In the genomic region with DNA sequence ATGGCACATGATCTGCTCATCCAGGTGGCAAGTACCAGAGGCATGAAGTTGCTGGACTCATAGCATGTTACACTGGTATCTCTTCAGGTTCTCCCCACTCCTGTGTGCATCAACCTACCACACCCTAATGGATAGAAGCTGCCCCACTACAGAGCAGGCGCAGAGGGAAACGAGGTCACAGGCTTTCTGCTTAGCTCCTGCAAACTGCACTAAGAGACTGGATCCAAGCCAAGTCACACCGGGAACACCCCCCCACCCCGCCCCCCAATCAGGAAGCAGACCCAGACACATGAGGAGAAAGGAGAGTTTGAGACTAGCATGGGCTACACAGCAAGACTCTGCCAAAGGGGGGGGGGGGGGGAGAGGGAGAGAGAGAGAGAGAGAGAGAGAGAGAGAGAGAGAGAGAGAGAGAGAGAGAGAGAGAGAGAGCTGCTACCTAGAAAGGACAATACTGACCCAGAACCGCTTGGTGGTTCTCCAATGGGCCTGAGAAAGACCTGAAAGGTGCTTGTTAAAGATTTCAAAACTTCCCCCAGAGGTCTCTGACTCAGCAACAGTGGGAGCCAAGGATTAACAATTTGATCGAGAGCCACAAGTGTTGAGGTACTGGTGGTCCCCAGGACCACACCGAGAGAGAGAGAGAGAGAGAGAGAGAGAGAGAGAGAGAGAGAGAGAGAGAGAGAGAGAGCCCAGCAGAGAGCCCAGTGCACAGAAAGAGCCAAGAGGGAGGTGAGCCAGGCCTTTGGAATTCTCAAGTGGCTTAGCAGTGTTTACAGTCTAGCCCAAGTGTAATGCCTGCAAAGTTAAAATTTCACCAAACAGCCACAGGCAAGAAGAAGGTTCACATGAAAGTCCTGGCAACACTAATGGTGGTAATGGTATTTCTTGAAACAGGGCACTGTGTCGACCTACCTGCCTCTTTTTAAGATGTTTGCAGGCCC, we compare ENCODE assay signal across 12 mouse cellular contexts.
DNase-seq lines count a peak whose midpoint lies in the region; ATAC-seq and TF ChIP-seq lines count a peak whose summit lies in the region.
"Had no signal": no experiment of that assay in that cellular context is flagged by ENCODE, and none has a peak within 500 bp of the region (broad histone marks: within the 10 kb centered on the region; RNA-seq: fewer than 3 reads in every experiment).

No protein-coding gene starts in this region.

- H3K4me3 ChIP-seq in forebrain, embryonic 10.5 days: no peak overlapping the region
- no peak overlapping the region for H3K4me3 ChIP-seq in forebrain, embryonic 16.5 days (replicated peaks; ENCODE audit: low read length)
- H3K4me3 ChIP-seq in heart, postnatal 0 days (ENCODE audit: low read depth, low read length): no peak overlapping the region
- H3K4me3 ChIP-seq in liver, postnatal 0 days (ENCODE audit: low read depth, low read length): no peak overlapping the region
- H3K4me3 ChIP-seq: embryonic facial prominence, embryonic 13.5 days; hindbrain, embryonic 15.5 days; liver, embryonic 13.5 days; neural tube, embryonic 12.5 days had no signal

- H3K27ac ChIP-seq in forebrain, embryonic 10.5 days: peak overlapping the region; percentile 46
- no peak overlapping the region for H3K27ac ChIP-seq in forebrain, embryonic 16.5 days (ENCODE audit: low read length)
- H3K27ac ChIP-seq in heart, postnatal 0 days (ENCODE audit: low read depth): no peak overlapping the region
- no peak overlapping the region for H3K27ac ChIP-seq in liver, postnatal 0 days (ENCODE audit: low read depth)
- H3K27ac ChIP-seq: embryonic facial prominence, embryonic 13.5 days; hindbrain, embryonic 15.5 days; liver, embryonic 13.5 days; neural tube, embryonic 12.5 days had no signal

- no peaks in the 10 kb centered on the region for H3K9me3 ChIP-seq in forebrain, embryonic 10.5 days
- no peaks in the 10 kb centered on the region for H3K9me3 ChIP-seq in forebrain, embryonic 16.5 days (ENCODE audit: control insufficient read depth, low read length)
- no peaks in the 10 kb centered on the region for H3K9me3 ChIP-seq in heart, postnatal 0 days (replicated peaks; ENCODE audit: control insufficient read depth, low read length)
- no peaks in the 10 kb centered on the region for H3K9me3 ChIP-seq in liver, postnatal 0 days (ENCODE audit: low read length)
- H3K9me3 ChIP-seq: embryonic facial prominence, embryonic 13.5 days; hindbrain, embryonic 15.5 days; liver, embryonic 13.5 days; neural tube, embryonic 12.5 days had no signal

- no peak overlapping the region for H3K4me2 ChIP-seq in forebrain, embryonic 16.5 days (ENCODE audit: low read length)
- no peak overlapping the region for H3K4me2 ChIP-seq in heart, postnatal 0 days (ENCODE audit: low read depth, low read length)
- no peak overlapping the region for H3K4me2 ChIP-seq in liver, postnatal 0 days (ENCODE audit: low read depth, low read length)
- H3K4me2 ChIP-seq: embryonic facial prominence, embryonic 13.5 days; hindbrain, embryonic 15.5 days; liver, embryonic 13.5 days; neural tube, embryonic 12.5 days had no signal

- no peaks in the 10 kb centered on the region for H3K27me3 ChIP-seq in forebrain, embryonic 10.5 days (ENCODE audit: poor library complexity, severe bottlenecking)
- no peaks in the 10 kb centered on the region for H3K27me3 ChIP-seq in forebrain, embryonic 16.5 days (replicated peaks; ENCODE audit: control insufficient read depth, insufficient read depth, low read length)
- no peaks in the 10 kb centered on the region for H3K27me3 ChIP-seq in heart, postnatal 0 days (ENCODE audit: control insufficient read depth, insufficient read depth, low read length)
- no peaks in the 10 kb centered on the region for H3K27me3 ChIP-seq in liver, postnatal 0 days (ENCODE audit: insufficient read depth, low read length)
- H3K27me3 ChIP-seq: embryonic facial prominence, embryonic 13.5 days; hindbrain, embryonic 15.5 days; liver, embryonic 13.5 days; neural tube, embryonic 12.5 days had no signal

- WGBS in forebrain, embryonic 10.5 days: 69% methylated on average over 8 of the region's 8 CpGs
- 33% methylated on average over 8 of the region's 8 CpGs for WGBS in forebrain, embryonic 16.5 days
- WGBS in heart, postnatal 0 days: 42% methylated on average over 8 of the region's 8 CpGs
- 42% methylated on average over 8 of the region's 8 CpGs for WGBS in liver, postnatal 0 days (ENCODE audit: insufficient replicate concordance)

- H3K4me1 ChIP-seq in forebrain, embryonic 10.5 days: peaks cover 25% of the 10 kb centered on the region
- H3K4me1 ChIP-seq in forebrain, embryonic 16.5 days (replicated peaks; ENCODE audit: control insufficient read depth, insufficient read depth, low read length): peaks cover 5% of the 10 kb centered on the region
- peaks cover 24% of the 10 kb centered on the region for H3K4me1 ChIP-seq in heart, postnatal 0 days (ENCODE audit: control insufficient read depth, insufficient read depth)
- H3K4me1 ChIP-seq in liver, postnatal 0 days (ENCODE audit: insufficient read depth): peaks cover 2% of the 10 kb centered on the region; the same call in 1 of the 2 replicates
- H3K4me1 ChIP-seq: liver, embryonic 13.5 days had no signal

- no peak for TF ChIP-seq EP300 in heart, postnatal 0 days (IDR thresholded peaks at IDR 0.05; ENCODE audit: low read depth)
- TF ChIP-seq EP300 in liver, postnatal 0 days (IDR thresholded peaks at IDR 0.05; ENCODE audit: low read depth): no peak

- no peak for DNase-seq in forebrain, embryonic 10.5 days (ENCODE audit: extremely low spot score, low spot score)
- peak; percentile 66 for DNase-seq in 3T3-L1 (ENCODE audit: low read depth, low spot score)
- DNase-seq in heart, postnatal 0 days (ENCODE audit: low spot score): no peak
- DNase-seq in lung, adult 18-20 months: peak; percentile 74 to 78
- no peak for DNase-seq in cerebellum, postnatal 10 days
- DNase-seq in layer of hippocampus, adult 11-12 months (ENCODE audit: low spot score): no peak
- no peak for DNase-seq in liver, postnatal 0 days
- DNase-seq: liver, embryonic 13.5 days had no signal

- no peak for ATAC-seq in forebrain, embryonic 16.5 days
- peak; percentile 64 for ATAC-seq in heart, postnatal 0 days (ENCODE audit: insufficient read depth, low read depth)
- no peak for ATAC-seq in liver, postnatal 0 days

- TF ChIP-seq CTCF in heart, postnatal 0 days (IDR thresholded peaks at IDR 0.05; ENCODE audit: low read depth): no peak
- TF ChIP-seq CTCF in liver, postnatal 0 days (IDR thresholded peaks at IDR 0.05; ENCODE audit: low read depth): no peak

- H3K9ac ChIP-seq in forebrain, embryonic 16.5 days (replicated peaks; ENCODE audit: low read depth, low read length): no peak overlapping the region
- no peak overlapping the region for H3K9ac ChIP-seq in heart, postnatal 0 days (replicated peaks; ENCODE audit: low read depth, low read length)
- no peak overlapping the region for H3K9ac ChIP-seq in liver, postnatal 0 days (replicated peaks)
- H3K9ac ChIP-seq: embryonic facial prominence, embryonic 13.5 days; hindbrain, embryonic 15.5 days; liver, embryonic 13.5 days; neural tube, embryonic 12.5 days had no signal

- H3K36me3 ChIP-seq in forebrain, embryonic 10.5 days (replicated peaks): no peaks in the 10 kb centered on the region
- H3K36me3 ChIP-seq in forebrain, embryonic 16.5 days (ENCODE audit: control insufficient read depth, insufficient read depth): no peaks in the 10 kb centered on the region
- H3K36me3 ChIP-seq in heart, postnatal 0 days (replicated peaks; ENCODE audit: control insufficient read depth, insufficient read depth, low read length): no peaks in the 10 kb centered on the region
- H3K36me3 ChIP-seq in liver, postnatal 0 days (replicated peaks; ENCODE audit: insufficient read depth, low read length): no peaks in the 10 kb centered on the region
- H3K36me3 ChIP-seq: embryonic facial prominence, embryonic 13.5 days; hindbrain, embryonic 15.5 days; liver, embryonic 13.5 days; neural tube, embryonic 12.5 days had no signal

Comparison
In these comparisons a context has a peak if more than half of its experiments do, and no peak if none do; other contexts are left out.
1. DNase-seq: peak in 3T3-L1 (single experiment) and lung, adult 18-20 months (2 of 2); none in forebrain, embryonic 10.5 days (single experiment), heart, postnatal 0 days (single experiment), cerebellum, postnatal 10 days (0 of 2), layer of hippocampus, adult 11-12 months (single experiment) and liver, postnatal 0 days (single experiment).